Mouse (Mus musculus): ENCODE measurements around the gene Coro1a.

The Coro1a gene

DNA sequence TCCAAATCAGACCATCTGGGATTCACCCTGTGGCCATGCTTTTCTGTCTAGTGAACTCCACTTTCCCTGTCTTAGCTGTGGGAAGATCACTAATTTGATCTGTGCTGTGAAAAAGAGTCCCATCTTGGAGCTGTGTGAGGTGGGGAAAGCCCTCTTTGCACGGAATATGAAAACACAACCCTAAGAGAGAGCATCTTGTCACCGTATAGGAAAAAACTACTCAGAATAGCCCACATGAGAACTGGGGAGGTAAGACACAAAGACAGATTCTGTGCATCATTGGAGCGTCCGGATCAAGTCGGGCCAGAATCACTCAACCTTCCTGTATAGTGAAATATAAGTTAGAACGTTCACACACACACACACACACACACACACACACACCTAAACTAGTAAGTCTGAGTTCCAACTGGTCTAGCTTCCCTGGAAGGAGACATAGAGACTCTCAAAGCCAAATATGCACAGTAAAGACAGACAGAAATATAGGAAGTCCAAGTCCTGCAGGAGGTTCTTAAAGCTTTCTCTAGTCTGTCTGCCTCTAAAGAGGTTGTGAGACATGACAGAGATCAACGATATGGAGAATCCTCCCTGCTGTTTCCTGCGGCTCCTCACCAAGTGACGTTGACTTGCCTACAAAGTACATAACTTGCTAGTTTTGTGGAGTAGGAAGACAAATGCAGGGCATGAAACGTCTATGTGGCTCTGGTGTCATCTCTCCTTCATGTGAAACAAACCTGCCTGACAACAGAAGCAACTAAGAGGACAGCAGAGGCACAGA lies 777 bp upstream of the Coro1a start:
- no peak for DNase-seq (ENCODE audit: low spot score in 2 of 2)

DNA sequence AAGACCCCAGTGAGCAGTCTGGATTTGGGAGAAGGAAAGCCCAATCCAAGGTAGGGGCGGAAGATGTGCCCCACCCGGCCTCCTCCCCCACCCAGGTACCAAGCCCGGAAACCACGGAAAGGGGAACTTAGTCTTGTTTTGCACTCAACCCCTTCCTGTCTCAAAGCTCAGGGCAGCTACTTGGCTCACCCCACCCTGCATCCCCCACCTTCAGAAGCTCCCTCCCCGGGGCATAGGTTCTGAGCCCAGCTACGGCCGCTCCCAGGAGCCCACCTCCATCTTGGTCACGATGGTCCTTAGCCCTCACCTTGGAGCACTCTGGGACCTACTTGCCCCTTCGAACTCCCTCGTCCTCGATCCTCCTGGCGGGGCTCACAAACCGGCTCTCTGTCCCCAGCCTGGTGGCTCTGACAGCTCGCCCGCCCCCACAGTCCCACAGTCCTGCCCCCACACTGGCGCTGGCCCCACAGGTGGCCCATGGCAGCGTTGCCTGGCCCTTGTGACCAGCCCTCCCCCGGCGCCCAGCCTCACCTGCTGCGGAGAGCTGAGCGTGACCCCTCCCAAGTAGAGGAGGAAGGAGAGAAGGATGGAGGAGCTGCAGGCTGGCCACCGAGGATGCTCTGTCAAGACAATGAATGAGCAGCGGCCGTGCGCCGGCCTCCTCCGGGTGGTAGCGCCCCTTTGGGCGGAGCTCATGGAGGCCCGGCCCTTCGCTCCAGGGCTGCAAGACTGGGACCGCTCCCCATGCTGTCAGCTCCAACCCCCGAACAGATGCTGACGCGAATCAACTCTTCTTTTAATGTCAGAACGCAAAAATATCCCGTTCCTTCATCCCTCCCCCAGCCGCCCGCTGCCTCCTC lies 3.2 kb downstream of the Coro1a start:
- peak; percentile 89 to 91 for DNase-seq (ENCODE audit: low spot score in 2 of 2)

- peak; percentile 49 to 51 for DNase-seq (ENCODE audit: low spot score in 2 of 2)
Measured at GRCm38 (mm10) chr7:126703757-126704077, 3.9 kb downstream of the Coro1a start.

DNA sequence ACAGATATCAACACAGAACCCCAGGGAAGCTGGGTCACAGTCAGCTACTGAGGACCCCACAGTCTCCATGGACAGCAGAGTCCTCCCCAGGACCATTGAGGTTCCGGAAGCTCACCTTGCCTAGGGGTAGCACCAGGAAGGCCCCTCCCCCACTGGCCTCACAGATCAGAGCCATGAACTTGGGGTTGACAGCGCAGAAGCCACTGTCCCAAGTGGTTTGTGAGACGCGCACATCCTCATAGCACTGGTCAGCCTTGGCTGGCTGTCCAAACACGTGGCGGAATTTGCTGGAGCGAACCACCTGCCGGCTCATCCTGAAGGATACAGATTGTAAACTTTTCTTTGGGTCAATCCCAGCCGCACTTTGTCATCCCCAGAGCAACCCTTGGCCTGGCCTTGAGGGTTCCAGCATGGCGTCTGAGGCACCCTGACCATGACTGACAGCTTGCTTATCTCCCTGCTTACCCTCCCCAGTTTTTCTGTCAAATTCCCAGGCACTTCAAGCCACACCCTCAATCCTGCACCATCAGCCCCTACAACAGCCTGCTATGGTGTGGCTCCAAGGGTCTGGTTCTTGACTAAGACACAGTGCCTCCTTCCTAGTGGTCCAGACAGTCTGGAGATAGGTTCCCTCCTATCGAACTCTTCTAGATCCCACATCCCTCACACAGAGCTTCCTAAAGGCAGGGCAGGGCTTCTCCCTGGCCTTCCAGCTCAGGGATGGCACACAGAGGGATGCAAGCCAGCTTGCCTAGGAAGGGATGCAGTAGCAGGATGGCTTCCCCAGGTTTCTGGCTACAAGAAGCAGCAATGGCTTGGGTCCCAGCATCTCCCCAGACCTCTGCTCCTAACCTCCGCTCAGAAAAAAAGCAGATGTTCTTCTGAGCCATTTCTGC lies 4.5 kb downstream of the Coro1a start:
- peak; percentile 72 to 74 for DNase-seq (ENCODE audit: low spot score in 2 of 2)

- DNase-seq (ENCODE audit: low spot score in 2 of 2), result peak; percentile 79 to 80
Measured at GRCm38 (mm10) chr7:126702358-126702757, 5.2 kb downstream of the Coro1a start.

DNA sequence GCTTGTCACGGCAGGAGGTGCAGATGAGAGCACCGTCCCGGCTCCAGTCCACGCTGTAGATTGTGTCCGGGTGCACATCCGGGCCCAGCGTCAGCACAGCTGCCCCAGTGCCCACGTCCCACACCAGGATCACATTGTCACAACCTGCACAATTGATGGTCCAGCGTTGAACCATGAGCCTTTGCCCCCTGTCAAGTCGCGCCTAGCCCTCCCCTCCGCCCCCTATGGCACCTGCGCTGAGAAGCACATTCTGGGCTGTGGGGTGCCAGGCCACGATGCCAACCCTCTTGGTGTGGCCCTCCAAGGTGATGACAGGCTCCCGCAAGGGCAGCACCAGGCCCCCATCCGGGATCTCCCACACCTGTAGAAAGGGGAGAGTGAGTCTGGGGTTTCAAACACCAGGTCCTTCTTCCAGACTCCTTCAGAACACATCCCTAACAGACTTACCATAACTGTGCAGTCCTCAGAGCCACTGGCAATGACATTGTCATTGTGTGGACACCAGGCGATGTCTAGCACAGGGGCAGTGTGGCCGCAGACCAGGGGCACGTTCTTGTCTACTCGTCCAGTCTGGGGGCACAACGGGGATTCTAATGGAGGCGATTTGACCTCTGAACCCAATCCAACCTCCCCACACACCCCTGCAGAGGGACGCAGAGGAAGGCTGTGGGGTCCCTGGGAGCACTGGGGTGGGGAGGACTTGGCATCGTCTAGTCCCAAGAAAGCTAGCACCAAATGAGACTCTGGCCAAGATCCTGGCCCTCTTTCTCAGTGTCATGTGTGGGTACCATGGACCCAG lies 5.8 kb downstream of the Coro1a start:
- DNase-seq (ENCODE audit: low spot score in 2 of 2), result peak; percentile 45 to 57

- peak; percentile 92 to 98 for DNase-seq (ENCODE audit: low spot score in 2 of 2)
Measured at GRCm38 (mm10) chr7:126701070-126701469, 6.5 kb downstream of the Coro1a start.

DNA sequence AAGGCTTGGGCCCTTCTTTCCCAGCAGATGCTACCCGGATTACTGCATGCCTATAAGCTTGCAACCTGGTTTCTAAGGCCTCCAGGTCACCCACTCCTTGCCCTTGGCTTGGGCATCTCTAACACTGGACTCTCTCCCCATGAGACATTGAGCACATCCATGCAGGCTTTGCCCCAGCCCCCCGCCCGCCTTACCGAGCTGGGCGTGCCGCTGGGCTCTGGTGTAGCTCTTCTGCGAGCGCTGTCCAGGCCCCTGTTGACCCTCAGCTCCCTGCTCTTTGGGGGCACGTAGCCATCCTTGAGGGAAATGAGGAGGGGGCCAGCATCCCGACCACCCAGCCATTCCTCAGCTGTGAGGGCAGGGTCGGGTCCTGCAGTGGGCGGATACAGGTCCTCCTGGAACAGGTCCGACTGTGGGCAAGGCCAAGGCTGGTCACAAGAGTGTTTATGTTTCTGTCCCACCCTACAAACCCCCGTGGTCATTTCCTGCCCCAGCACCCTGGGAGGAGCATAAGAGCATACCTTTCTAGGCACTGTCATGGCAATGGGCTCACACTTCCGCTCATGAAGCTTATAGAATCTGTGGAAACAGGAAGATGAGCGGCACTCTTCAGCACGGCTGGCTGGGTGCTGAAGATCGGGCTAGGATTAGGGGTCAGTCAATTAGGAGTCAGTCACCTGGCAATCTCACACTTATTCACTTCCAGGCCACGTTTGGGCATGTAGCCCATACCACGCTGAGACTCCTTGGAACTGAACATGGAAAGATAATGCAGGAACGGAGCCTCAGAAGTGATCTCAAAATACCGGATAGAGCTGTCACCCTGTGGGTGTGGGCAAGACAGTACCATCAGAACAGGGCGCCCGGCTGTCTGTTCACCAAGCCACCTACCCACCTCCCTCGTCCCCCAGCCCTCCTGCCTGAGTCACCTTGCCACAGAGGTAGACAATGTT lies 7.2 kb downstream of the Coro1a start:
- peak in 1 of 2 experiments; percentile 16 for DNase-seq (ENCODE audit: low spot score in 2 of 2)

DNA sequence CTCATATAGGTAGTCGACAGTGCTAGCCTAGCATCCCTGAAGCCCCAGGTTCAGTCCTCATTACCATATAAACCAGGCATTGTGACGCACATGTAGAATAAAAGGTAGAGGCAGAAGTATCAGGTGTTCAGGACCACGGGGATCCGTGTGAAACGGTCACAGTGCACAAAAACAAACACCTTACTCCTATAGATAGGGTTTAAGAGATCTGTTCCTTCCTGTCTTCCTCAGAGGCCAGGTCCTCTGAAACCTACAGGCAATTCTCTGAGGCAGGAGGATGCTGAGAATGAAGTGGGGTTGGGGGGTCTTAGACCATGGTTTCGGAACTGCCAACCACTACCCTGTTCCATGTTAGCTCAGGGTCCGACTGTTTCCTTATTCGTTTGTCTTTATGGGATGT lies 9.7 kb downstream of the Coro1a start:
- DNase-seq (ENCODE audit: low spot score in 2 of 2), result no peak

DNA sequence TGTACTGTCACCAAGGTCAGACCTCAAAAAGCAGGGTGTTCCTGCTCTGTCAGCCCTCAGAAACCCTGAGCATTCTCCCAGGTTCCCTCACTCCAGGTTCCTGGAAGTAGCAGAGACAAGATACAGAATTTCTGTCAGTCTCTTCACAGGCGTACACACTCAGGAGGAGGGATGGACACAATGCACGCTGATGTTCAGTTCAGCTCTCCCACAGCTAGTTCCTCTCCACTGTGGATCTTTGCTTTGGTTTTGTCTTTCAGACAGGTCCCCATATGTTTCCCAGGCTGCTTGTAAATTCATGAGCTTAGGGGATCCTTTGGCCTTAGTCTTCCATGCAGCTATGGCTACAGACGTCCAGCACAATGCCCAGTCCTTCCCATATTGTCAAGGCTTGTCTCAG lies 10.7 kb downstream of the Coro1a start:
- DNase-seq (ENCODE audit: low spot score in 2 of 2), result no peak

DNA sequence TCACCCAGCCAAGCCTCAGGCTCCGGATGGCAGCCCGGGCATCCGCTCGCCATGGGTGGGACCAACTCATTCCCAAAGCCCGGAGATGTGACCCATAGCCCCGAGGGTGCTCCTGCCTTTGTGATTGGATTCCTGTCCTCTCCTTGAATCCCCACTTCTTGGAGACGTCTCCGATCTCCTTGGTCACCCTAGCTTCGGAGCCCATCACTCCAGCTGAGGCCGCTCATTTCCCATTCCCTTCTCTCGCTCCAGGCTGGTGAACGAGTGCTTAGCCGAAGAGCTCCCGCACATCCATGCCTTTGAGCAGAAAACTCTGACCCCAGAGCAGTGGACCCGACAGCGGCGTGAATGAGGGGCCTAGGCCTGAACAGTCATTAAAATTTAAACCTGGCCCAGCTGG lies 11.3 kb downstream of the Coro1a start:
- no peak for DNase-seq (ENCODE audit: low spot score in 2 of 2)

GRCm38 (mm10) chr7:126695631-126696207 lies 11.9 kb downstream of the Coro1a start, which contains the start of gene Slx1b:
Slx1b (minus strand) TSS chr7:126695784.
- peak; percentile 89 to 91 for DNase-seq (ENCODE audit: low spot score in 2 of 2)

GRCm38 (mm10) chr7:126695210-126695611 lies 12.4 kb downstream of the Coro1a start, which contains the start of gene Bola2:
Bola2 (plus strand) TSS chr7:126695401.
- peak; percentile 66 to 78 for DNase-seq (ENCODE audit: low spot score in 2 of 2)

- DNase-seq (ENCODE audit: low spot score in 2 of 2), result no peak
Measured at GRCm38 (mm10) chr7:126694441-126695051, 13.0 kb downstream of the Coro1a start.

DNA sequence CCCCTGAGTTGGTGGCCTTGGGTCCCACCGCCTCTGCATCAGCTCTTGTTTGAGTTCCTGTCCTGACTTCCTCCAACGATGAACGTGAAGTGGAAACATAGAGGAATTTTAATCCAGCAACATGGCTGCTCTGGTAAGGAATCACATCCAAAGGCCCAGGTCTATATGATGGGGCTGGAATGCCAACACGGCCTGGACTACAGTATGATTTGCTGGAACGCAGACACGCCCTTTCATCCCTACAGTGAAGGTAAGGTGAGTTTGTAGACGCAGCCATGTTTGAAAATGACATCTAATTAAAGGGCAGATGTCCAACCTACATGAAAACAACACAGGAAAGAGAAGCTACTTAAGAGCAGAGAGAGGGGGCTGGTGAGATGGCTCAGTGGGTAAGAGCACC lies 13.8 kb downstream of the Coro1a start:
- no peak for DNase-seq (ENCODE audit: low spot score in 2 of 2)

DNA sequence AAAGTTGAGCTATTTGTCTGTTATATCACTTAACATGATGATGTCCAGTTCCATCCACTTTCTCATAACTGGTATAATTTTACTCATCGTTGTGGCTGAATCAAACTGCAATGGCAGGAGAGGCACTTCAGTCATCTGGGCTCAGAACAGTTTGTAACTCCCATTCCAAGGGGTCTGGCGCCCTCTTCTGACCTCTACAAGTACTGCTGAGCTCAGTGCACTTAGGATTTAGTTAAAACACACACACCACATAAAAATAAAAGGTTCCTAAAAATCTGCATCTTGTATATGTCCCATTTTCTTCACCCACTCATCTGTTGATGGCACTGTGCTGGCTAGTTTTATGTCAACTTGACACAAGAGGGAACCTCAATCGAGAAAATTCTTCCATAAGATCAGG lies 14.3 kb downstream of the Coro1a start:
- peak; percentile 76 to 90 for DNase-seq (ENCODE audit: low spot score in 2 of 2)

DNA sequence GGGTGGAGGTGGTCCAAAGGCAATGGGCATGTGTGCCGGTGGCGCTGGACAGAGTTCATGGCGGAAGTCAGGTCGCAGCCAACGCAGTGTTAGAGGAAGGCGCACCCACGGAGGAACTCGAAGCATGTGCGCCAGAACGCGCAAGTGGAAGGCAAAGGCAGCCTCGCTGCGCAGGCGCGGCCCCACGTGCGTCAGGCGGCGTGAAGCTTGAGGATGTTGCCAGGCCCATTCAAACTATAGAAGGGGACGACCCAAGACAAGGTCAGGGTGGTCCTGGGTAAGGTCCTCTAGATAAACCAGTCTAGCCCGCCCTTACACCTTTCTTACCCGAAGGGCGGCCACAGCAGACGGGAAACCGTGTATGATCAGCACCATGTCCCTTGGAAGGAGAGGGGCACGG lies 15.2 kb downstream of the Coro1a start:
- DNase-seq (ENCODE audit: low spot score in 2 of 2), result no peak

DNA sequence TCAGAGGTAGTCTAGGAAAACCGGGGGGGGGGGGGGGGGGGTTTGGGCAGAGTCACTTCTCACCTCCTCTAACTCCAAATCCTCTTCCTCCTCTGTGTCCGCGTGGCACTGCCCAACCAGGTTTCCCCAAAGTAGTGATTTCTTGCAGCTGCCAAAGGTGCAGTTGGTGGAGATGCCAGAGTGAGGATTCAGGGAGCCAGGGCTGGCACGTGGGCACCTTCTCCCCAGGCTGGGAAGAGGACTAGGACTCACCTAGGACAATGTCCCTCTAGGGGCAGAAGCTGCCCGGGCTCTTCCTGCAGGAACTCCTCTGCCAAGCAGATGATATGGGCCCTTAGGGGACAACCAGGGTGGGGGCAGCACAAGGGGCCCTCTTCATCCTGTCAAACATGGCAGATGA lies 15.9 kb downstream of the Coro1a start:
- no peak for DNase-seq (ENCODE audit: low spot score in 2 of 2)

DNA sequence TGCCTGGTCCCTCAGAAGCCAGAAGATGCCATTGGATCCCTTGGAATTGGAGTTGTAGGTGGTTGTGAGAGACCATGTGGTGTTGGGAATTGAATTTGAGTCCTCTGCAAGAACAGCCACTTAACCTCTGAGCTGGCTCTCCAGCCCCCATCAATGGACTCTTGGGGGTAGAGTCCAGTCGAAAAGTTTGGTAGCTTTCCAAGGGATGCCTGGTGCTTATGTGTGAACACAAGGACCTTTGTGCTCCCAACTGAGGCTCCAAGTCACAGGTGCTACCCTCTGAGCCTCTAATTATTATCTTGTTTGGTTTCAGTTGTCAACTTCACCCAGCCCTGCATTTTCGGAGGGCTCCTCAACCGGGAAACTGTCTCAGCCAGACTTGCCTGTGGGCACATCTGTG lies 16.9 kb downstream of the Coro1a start:
- DNase-seq (ENCODE audit: low spot score in 2 of 2), result no peak

All from thymus, postnatal 10 days (tissue).